Mouse (Mus musculus) kidney, adult 11 months (tissue): Measurements from ENCODE around the gene Mkln1.

Source experiments
- DNase-seq: peaks from one replicate; pipeline ENCODE4 v3.0.0; 2022

The Mkln1 gene

GRCm38 (mm10) chr6:31399566-31399965 lies 1.0 kb downstream of the Mkln1 start:
- peak; percentile 83 for DNase-seq

GRCm38 (mm10) chr6:31411017-31411416 lies 12.5 kb downstream of the Mkln1 start:
- DNase-seq = no peak

DNA sequence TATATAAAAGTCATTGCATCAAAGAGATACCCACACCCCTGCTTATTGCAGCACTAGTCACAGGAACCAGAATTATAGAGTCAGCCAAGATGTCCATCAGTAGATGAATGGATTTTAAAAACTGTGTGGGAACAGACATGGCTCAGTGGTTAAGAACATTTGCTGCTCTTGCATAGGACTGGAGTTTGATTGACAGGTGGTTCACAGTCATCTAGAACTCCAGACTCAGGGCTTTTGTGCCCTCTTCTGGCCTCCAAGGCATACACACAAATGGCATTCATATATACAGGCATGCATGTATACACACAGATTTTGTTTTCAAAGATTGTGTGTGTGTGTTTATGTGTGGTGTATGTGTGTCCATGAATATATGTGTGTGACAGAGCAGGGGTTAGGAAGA lies 14.0 kb downstream of the Mkln1 start:
- peak; percentile 50 for DNase-seq

GRCm38 (mm10) chr6:31413556-31413955 lies 15.0 kb downstream of the Mkln1 start:
- DNase-seq = no peak

- no peak for DNase-seq
Observed at GRCm38 (mm10) chr6:31414303-31414702, 15.8 kb downstream of the Mkln1 start.

GRCm38 (mm10) chr6:31425428-31425827 lies 26.9 kb downstream of the Mkln1 start:
- no peak for DNase-seq

GRCm38 (mm10) chr6:31437264-31437663 lies 38.7 kb downstream of the Mkln1 start:
- DNase-seq = no peak

DNA sequence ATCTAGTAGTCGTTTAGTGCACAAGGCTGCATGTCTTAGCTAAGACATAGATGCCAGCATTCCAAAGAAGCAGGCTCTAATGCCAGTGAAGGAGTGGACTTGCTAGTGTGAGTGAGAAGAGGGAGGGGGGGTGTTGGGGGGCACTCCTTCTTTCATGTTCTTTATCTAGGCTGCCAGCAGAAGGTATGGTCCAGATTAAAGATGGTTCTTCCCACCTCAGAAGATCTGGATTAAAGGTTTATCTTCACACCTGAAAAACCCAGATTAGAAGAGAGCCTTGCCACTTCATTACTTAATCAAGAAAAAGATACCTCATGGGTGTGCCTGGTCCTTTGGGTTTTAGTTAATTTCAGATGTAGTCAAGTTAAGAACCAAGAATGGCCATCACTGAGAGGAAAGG lies 46.7 kb downstream of the Mkln1 start:
- no peak for DNase-seq

DNA sequence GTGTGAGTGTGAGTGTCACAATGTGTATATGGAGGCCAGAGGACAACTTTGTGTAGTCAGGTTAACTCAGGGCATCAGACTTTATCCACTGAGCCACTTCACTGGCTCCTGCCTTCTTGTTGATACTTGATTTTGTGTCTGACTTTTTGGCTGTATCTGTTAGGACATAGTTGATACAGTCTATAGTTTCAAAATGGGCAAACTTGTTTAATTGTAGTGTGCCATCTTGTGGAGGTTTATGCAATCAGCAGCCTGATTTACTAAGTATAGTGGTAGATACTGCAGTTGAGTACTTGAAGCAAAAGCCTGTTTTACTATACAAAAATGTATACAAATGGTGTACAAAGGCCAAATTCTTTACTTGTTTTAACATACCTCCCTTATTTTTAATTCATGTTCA lies 55.2 kb downstream of the Mkln1 start:
- DNase-seq = no peak

DNA sequence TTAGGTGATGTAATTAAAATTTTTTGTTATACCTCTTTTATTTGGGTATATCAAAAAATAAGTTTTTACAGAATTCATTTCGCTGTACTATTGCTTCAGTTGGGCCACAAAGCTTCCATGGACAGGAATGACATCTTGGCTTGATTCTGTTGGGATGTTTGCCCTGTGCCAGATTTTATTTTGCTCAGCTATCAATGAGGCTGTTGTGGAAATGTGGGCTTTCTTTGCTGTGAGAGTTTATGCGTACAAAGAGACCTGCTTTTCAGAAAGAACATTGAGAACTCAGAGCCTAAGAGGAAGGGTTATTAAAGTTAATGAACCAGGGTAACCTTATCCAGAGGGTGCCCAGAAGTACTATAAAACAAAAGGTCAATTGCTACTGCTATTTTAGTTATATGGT lies 56.8 kb downstream of the Mkln1 start:
- no peak for DNase-seq

- DNase-seq = no peak
Observed at GRCm38 (mm10) chr6:31456988-31457387, 58.5 kb downstream of the Mkln1 start.

DNA sequence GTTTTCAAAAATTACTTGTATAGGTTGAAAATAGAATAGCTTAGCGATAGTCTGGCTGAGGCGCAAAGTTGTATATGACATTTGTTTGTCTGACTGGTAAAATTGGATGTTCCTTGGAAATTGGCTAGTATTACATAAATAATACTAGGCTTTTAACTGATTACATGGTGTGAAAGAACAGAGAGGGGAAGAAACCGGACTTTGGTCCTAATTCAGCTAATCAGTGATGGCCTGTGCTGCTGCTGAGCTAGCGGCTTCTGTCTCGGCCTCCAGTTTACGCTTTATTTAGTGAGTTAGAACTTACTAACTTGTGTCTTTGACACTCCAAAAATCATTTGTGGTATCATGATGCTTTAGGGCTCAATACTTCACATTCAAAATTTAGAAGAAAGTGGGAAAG lies 70.9 kb downstream of the Mkln1 start:
- DNase-seq = no peak

GRCm38 (mm10) chr6:31478221-31478620 lies 79.7 kb downstream of the Mkln1 start:
- no peak for DNase-seq

GRCm38 (mm10) chr6:31480008-31480407 lies 81.5 kb downstream of the Mkln1 start:
- DNase-seq = no peak

DNA sequence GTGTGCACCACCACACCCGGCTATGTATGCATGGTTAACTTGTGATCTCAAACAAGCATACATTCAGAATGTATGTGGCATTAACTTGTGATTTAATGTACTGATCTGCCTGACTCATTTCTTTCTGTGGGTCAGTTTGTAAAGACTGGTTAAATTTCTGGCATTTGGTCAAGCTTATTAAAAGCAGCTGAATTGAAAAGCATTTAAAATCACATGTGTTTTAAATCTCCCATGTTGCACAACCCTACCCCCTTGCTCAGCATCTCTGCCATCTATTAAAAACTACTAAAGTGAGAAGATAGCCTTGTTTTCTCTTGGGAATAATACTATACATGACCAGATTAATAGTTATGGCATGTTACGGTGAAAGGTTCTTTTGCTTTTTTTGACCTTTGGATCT lies 88.1 kb downstream of the Mkln1 start:
- DNase-seq = no peak

- no peak for DNase-seq
Observed at GRCm38 (mm10) chr6:31489950-31490349, 91.4 kb downstream of the Mkln1 start.

DNA sequence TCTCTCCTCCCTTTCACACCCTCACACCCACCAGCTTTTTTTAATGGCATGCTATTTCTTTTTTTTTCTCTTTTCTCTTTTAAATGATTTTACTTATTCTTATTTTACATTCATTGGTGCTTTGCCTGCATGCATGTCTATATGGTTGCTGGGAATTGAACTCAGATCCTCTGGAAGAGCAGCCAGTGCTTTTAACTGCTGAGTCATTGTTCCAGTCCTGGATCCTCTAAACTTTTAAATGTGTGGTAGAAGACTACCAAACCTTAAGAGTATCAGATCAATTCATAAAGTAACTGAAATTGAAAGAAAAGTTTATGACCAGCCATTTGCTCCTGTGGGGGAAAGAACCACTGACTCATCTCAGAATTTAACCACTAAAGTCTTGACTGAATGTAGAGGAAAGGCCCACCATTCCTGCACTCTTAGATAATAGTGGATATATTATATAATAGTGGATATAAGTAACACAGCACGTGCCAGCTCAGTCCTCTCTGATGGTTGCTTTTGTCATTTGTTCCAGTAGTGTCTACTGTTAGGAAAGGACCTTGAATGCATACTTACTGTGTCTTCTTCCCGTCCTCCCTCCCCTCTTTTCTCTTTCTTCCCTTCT lies 96.7 kb downstream of the Mkln1 start:
- no peak for DNase-seq

DNA sequence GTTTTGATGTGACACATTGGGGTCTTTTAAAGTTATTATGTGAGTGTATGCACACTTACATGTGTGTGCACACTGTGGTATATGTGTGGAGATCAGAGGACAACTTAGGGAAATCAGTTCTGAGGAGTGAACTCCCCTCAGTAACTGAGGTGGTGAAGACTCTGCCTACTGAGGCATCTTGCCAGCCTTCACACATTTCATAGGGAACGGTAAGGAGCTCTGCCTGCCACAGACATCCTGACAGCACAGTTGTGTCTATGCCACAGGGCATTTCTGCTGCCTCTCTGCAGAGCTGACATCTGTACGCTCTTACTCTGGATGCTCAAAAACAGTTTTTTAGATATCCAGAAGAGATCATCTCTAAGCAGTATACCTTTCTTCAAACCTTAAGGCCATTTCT lies 97.7 kb downstream of the Mkln1 start:
- DNase-seq = no peak

GRCm38 (mm10) chr6:31499836-31500235 lies 101.3 kb downstream of the Mkln1 start:
- DNase-seq = no peak

- no peak for DNase-seq
Observed at GRCm38 (mm10) chr6:31500260-31500659, 101.7 kb downstream of the Mkln1 start.

DNA sequence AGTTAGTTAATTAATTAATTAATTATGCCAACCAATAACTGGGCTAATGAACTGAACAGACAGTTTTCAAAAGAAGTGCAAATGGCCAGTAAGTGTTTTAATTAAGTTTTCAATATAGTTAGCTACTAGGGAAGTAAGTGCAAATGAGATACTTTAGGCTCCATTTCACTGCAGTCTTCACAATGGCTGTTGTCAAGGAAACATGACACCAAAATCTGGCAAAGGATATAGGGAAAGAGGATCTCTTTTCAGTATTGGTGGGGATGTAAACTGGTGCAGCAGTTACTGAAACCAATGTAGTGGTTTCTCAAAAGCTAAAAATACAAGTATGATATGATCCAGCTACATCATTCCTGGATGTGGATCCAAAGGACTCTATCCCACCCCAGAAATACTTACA lies 102.2 kb downstream of the Mkln1 start:
- no peak for DNase-seq

- DNase-seq = no peak
Observed at GRCm38 (mm10) chr6:31502614-31503013, 104.1 kb downstream of the Mkln1 start.

DNA sequence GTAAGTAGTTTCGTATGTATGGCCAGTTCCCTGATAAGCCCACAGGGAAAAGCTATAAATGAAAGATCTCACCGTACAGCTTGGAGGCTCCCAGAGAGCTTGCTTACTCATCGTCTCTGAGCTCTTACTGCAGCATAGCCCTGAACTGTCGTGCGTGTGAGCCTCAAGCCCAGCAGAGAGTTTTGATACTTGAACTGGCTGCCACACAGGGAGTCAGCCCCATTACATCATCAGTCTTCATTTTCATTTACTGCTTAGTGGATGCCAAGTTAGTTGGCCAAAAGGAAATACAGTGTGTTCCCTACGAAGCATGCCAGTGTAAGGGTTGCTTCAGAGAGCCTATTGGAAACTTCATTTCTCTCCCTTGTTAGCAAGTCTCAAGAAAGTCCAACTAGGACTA lies 115.2 kb downstream of the Mkln1 start:
- DNase-seq = no peak

- no peak for DNase-seq
Observed at GRCm38 (mm10) chr6:31517681-31518337, 119.3 kb downstream of the Mkln1 start.

- DNase-seq = peak; percentile 23
Observed at GRCm38 (mm10) chr6:31518338-31518698, 119.8 kb downstream of the Mkln1 start.
